Mouse (Mus musculus) forebrain, embryonic 11.5 days (tissue): ENCODE data around the gene Cib2. TPM values are rescaled to one million over a fixed set of nuclear protein-coding genes. Genes with fewer than 3 reads are reported as not detected.

Source experiments
- ATAC-seq: fragments of 200-750 bp; cut with Nextera tagmentation; replicated peaks from 2 replicates; pipeline ENCODE4 v1.8.0; 2017; ENCODE audit warnings: moderate TSS enrichment; ENCODE audit not compliant: low FRiP score
- DNase-seq: peaks from one replicate; pipeline ENCODE4 v3.0.0-alpha.2; 2017; ENCODE audit warnings: low spot score
- H3K27ac ChIP-seq: fragments of 300-500 bp; sonication (generic); 2 replicates; pipeline ENCODE4 v1.5.1; 2014; ENCODE audit warnings: low read depth, low read length
- H3K27me3 ChIP-seq: fragments of 300-500 bp; sonication (generic); 2 replicates; pipeline ENCODE4 v1.6.1; 2014; ENCODE audit warnings: mild to moderate bottlenecking, low read length, mixed read lengths; ENCODE audit not compliant: control insufficient read depth, insufficient read depth
- H3K36me3 ChIP-seq: fragments of 300-500 bp; sonication (generic); 2 replicates; pipeline ENCODE4 v1.6.1; 2014; ENCODE audit warnings: mild to moderate bottlenecking, low read length, moderate library complexity, mixed read lengths; ENCODE audit not compliant: control insufficient read depth, insufficient read depth
- H3K4me1 ChIP-seq: fragments of 300-500 bp; sonication (generic); replicated peaks from 2 replicates; pipeline ENCODE4 v1.6.1; 2014; ENCODE audit warnings: low read length, mixed read lengths; ENCODE audit not compliant: control insufficient read depth, insufficient read depth
- H3K4me2 ChIP-seq: fragments of 300-500 bp; sonication (generic); 2 replicates; pipeline ENCODE4 v1.6.1; 2014; ENCODE audit warnings: low read depth, mild to moderate bottlenecking, low read length, moderate library complexity, mixed read lengths; ENCODE audit not compliant: severe bottlenecking
- H3K4me3 ChIP-seq: fragments of 300-500 bp; sonication (generic); 2 replicates; pipeline ENCODE4 v1.5.1; 2014; ENCODE audit warnings: low read depth, low read length
- H3K9ac ChIP-seq: fragments of 300-500 bp; sonication (generic); 2 replicates; pipeline ENCODE4 v1.6.1; 2014; ENCODE audit warnings: low read length
- H3K9me3 ChIP-seq: fragments of 300-500 bp; sonication (generic); 2 replicates; pipeline ENCODE4 v1.6.1; 2016; ENCODE audit warnings: low read length, mixed read lengths; ENCODE audit not compliant: control insufficient read depth
- WGBS: fragments of 180-500 bp; shearing (Covaris S2); extraction: QIAGEN DNeasy Blood & Tissue Kit; methylation state at CpG from one replicate; pipeline ENCODE4 v1.1.7; 2014; 5-methylcytosine and 5-hydroxymethylcytosine counted together
- polyA plus RNA-seq: library from polyadenylated mRNA; unstranded; fragments of >200 nt; fragmentation: Nextera tagmentation; extraction: Ambion mirVana; gene quantifications from 2 replicates; pipeline ENCODE4 v1.2.1, GENCODE M21; 2014

Gene Cib2
- polyA plus RNA-seq, 1 experiment from 2014 or later, result 15.9 TPM

GRCm38 (mm10) chr9:54499791-54500190 lies 60.2 kb downstream of the Cib2 start:
- no peak overlapping the region for H3K27ac ChIP-seq
- H3K36me3 ChIP-seq, result no peaks in the 10 kb centered on the region
- H3K9me3 ChIP-seq, result no peaks in the 10 kb centered on the region
- H3K4me3 ChIP-seq, result no peak overlapping the region
- H3K4me1 ChIP-seq, result 0 out of 2 replicates have a peak, but pooled peaks cover 2% of the 10 kb centered on the region
- ATAC-seq (no peak), DNase-seq (no peak)
- no peak overlapping the region; the same call in 1 of the 2 replicates for H3K9ac ChIP-seq
- no peak overlapping the region for H3K4me2 ChIP-seq
- H3K27me3 ChIP-seq, result no peaks in the 10 kb centered on the region; the same call in 1 of the 2 replicates
- 79% methylated on average over 3 of the region's 3 CpGs for WGBS

DNA sequence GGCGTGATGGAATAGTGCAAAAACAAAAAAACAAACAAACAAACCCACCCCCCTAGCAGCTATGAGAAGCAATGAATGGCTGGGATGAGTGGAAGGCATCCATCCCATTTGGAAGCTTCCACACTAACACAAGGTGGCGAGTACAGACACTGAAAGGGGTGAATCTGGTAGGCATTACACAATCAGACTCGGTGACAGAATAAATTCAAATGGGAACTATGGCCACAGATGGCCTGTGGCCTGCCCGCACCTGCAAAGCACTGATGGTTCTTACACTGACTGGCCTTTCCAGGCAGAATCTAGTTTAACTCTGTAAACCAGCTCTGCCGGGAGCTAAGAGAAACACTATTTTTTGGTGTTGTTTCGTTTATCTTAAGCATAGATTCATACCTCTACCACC lies 60.7 kb downstream of the Cib2 start:
- H3K9ac ChIP-seq, result no peak overlapping the region
- no peak overlapping the region for H3K4me2 ChIP-seq
- ATAC-seq (no peak), DNase-seq (no peak)
- H3K9me3 ChIP-seq, result no peaks in the 10 kb centered on the region
- H3K4me1 ChIP-seq, result 0 out of 2 replicates have a peak, but pooled peaks cover 2% of the 10 kb centered on the region
- 89% methylated on average over 6 of the region's 6 CpGs for WGBS
- no peaks in the 10 kb centered on the region for H3K36me3 ChIP-seq
- no peaks in the 10 kb centered on the region; the same call in 1 of the 2 replicates for H3K27me3 ChIP-seq
- no peak overlapping the region for H3K27ac ChIP-seq
- no peak overlapping the region for H3K4me3 ChIP-seq

Other genes with a start within 250 kb of the Cib2 start
- gene Dmxl2, start 58.6 kb downstream of the Cib2 start, polyA plus RNA-seq, result 13.0 and 15.2 TPM in 2 replicates
- gene Sh2d7, start 21.2 kb downstream of the Cib2 start, polyA plus RNA-seq, result not detected in 2 replicates
- gene Idh3a, start 26.1 kb upstream of the Cib2 start, polyA plus RNA-seq, result 119 and 123 TPM in 2 replicates
- gene Acsbg1, start 101.7 kb upstream of the Cib2 start, polyA plus RNA-seq, result 18.4 and 19.2 TPM in 2 replicates
- 2.3 and 3.1 TPM in 2 replicates for gene Dnaja4, start 138.7 kb upstream of the Cib2 start, polyA plus RNA-seq
- 158 and 159 TPM in 2 replicates for gene Wdr61, start 174.3 kb upstream of the Cib2 start, polyA plus RNA-seq
- 219 and 275 TPM in 2 replicates for gene Crabp1, start 204.5 kb upstream of the Cib2 start, polyA plus RNA-seq